Mouse (Mus musculus): ENCODE data around the gene Ern1. TPM values are rescaled to one million over a fixed set of nuclear protein-coding genes. Genes with fewer than 3 reads are reported as not detected.

Gene Ern1
- polyA plus RNA-seq, 1 experiment from 2014 or later, result 5.8 TPM

DNA sequence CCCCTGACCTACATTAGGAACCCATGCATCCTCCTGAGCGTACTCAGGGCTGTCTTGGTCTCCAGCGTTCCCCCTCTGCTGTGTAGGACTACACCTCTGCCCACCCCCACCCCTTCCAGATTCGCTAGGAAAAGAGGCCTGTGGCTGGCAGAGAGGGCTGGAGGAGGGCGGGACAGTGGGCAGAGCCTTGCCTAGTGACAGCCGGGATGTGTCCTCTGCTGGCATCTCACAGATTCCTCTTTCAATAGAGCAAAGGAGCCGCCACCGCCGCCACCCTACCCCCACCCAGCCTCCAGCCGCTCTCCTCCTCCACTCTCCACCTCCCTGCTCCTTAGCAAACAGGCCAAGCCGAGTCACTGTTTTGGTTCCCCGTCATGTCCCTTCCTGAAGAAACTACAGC is 122.9 kb downstream of the Ern1 start:
- ATAC-seq (ENCODE audit: low read depth), result peak; percentile 72
- Histone ChIP-seq H3K4me3 (ENCODE audit: low read length) (no peak overlapping the region), H3K9ac (ENCODE audit: low read length) (peak overlapping the region; percentile 52; the same call in 1 of the 2 replicates), H3K27me3 (ENCODE audit: control insufficient read depth, insufficient read depth, low read depth, low read length) (no peaks in the 10 kb centered on the region), H3K4me2 (ENCODE audit: low read depth, low read length) (peak overlapping the region; percentile 26), H3K9me3 (ENCODE audit: control insufficient read depth, low read length) (no peaks in the 10 kb centered on the region), H3K4me1 (replicated peaks; ENCODE audit: control insufficient read depth, insufficient read depth, low read length) (peaks cover 18% of the 10 kb centered on the region), H3K36me3 (ENCODE audit: control insufficient read depth, insufficient read depth, low read length) (no peaks in the 10 kb centered on the region), H3K27ac (ENCODE audit: low read length) (no peak overlapping the region)
- WGBS, result 6% methylated on average over 11 of the region's 11 CpGs

DNA sequence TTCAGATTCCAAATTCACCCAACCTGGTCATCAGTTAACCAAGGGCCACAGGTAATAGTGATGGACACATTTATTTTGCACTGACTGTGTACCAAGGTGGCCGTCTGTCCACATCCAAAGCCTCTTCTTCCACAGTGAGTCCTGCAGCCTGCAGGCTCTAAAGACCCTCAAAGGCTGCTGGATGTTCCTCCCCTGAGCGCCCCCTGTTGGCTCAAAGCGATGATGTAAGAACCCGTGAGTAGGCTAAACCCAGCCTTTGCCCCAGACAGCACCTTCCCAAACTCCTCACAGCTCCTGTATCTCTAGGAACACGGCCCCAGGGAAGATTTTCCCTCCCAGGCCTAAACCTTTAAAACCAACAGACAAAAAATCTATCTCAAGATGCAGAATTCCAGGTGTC is 128.3 kb downstream of the Ern1 start:
- Histone ChIP-seq H3K36me3 (ENCODE audit: control insufficient read depth, insufficient read depth, low read length) (no peaks in the 10 kb centered on the region), H3K9ac (ENCODE audit: low read length) (no peak overlapping the region), H3K9me3 (ENCODE audit: control insufficient read depth, low read length) (no peaks in the 10 kb centered on the region), H3K4me3 (ENCODE audit: low read length) (no peak overlapping the region), H3K27ac (ENCODE audit: low read length) (no peak overlapping the region), H3K4me2 (ENCODE audit: low read depth, low read length) (no peak overlapping the region), H3K4me1 (replicated peaks; ENCODE audit: control insufficient read depth, insufficient read depth, low read length) (peaks cover 6% of the 10 kb centered on the region), H3K27me3 (ENCODE audit: control insufficient read depth, insufficient read depth, low read depth, low read length) (no peaks in the 10 kb centered on the region)
- no peak for ATAC-seq (ENCODE audit: low read depth)
- 31% methylated on average over 5 of the region's 5 CpGs for WGBS

DNA sequence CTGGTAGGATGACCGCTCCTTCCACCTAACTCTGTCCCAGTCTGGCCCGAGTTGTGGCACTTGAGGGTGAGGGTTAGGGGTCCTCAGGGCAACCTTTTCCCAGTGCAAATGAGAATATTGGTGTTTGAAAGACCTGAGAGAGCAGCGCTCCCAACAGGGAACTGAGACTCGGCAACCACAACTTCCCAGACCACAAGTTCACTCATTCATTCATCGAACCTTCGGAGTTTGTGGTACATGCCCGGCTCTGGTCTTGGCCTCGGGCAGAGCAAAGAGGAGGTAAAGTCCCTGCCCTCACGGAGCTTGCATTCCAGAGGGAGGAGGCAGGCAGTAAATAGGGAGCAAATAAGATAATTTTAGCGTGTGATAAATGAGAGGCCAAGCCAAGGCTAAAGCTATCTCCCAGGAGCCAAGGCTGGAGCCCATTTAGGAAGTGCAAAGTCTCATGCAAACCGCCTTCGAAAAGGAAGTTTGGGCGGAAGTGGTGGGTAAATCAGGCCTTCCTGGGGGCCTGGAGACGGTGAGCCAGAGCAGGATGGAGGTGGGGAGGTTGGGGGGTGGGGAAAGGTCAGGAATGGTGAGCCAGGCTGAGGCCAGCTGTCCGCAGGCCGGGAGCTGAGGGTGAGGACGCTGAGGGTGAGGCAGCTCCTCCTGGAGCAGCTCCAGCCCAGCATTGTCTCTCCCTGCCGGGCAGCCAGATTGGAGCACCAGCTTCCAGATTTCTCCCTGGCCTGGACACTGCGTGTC is 132.1 kb downstream of the Ern1 start:
- H3K9ac ChIP-seq (ENCODE audit: low read length), result 0 out of 2 replicates have a peak overlapping the region, but pooled peaks have one; percentile 14
- no peak overlapping the region for H3K4me3 ChIP-seq (ENCODE audit: low read length)
- 43% methylated on average over 19 of the region's 19 CpGs for WGBS
- ATAC-seq (ENCODE audit: low read depth), result peak; percentile 43; the same call in 1 of the 2 replicates
- no peaks in the 10 kb centered on the region for H3K9me3 ChIP-seq (ENCODE audit: control insufficient read depth, low read length)
- no peaks in the 10 kb centered on the region for H3K36me3 ChIP-seq (ENCODE audit: control insufficient read depth, insufficient read depth, low read length)
- H3K27me3 ChIP-seq (ENCODE audit: control insufficient read depth, insufficient read depth, low read depth, low read length), result no peaks in the 10 kb centered on the region
- H3K27ac ChIP-seq (ENCODE audit: low read length), result no peak overlapping the region
- no peak overlapping the region for H3K4me2 ChIP-seq (ENCODE audit: low read depth, low read length)
- peaks cover 6% of the 10 kb centered on the region for H3K4me1 ChIP-seq (replicated peaks; ENCODE audit: control insufficient read depth, insufficient read depth, low read length)

DNA sequence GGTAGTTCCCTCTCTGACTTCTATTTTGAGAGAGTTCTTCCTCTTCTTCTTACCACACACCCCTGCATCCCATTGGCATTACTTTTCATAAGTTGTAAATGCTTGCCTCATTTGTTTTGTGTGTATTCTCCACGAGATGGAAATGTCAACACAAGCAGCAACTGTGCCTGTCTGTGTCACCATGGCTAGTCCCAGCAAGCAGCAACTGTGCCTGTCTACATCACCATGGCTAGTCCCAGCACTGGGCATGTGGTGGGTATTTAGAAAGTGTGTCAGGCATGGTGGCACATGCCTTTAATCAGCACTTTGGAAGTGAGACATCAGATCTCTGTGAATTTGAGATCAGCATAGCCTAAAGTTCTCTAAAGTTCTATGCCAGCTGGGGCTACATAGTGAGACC is 133.5 kb downstream of the Ern1 start:
- H3K4me3 ChIP-seq (ENCODE audit: low read length), result no peak overlapping the region
- ATAC-seq (ENCODE audit: low read depth), result no peak
- 44% methylated on average over 1 of the region's 1 CpGs for WGBS
- H3K36me3 ChIP-seq (ENCODE audit: control insufficient read depth, insufficient read depth, low read length), result no peaks in the 10 kb centered on the region
- H3K4me2 ChIP-seq (ENCODE audit: low read depth, low read length), result no peak overlapping the region
- peaks cover 6% of the 10 kb centered on the region for H3K4me1 ChIP-seq (replicated peaks; ENCODE audit: control insufficient read depth, insufficient read depth, low read length)
- H3K27ac ChIP-seq (ENCODE audit: low read length), result no peak overlapping the region
- H3K27me3 ChIP-seq (ENCODE audit: control insufficient read depth, insufficient read depth, low read depth, low read length), result no peaks in the 10 kb centered on the region
- H3K9ac ChIP-seq (ENCODE audit: low read length), result no peak overlapping the region
- no peaks in the 10 kb centered on the region for H3K9me3 ChIP-seq (ENCODE audit: control insufficient read depth, low read length)

DNA sequence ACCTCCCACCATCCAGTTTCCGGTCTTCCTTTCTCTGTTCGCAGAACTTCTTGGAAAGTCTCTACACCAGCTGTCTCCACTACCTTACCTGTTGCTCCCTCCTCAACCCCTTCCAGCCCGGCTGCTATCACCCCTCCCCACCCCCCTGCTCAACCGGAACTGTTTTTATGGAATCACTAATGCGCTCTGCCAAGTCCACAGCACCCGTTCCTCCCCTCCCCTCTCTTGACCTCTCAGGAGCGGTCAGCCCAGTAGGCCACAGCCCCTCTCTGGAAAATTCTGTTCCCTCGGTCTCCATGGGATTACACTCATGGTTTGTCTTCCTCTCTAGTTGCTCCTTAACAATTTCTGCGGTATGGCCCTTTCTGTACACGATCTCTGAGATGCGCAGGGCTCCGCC is 134.5 kb downstream of the Ern1 start, which contains the start of gene Scn4a:
Gene Scn4a (minus strand): TSS at position 101 of the 400 bp plus-strand sequence.
- Histone ChIP-seq H3K9ac (ENCODE audit: low read length) (no peak within 1 kb of the TSS), H3K36me3 (ENCODE audit: control insufficient read depth, insufficient read depth, low read length) (no peaks in the 10 kb centered on the region), H3K27me3 (ENCODE audit: control insufficient read depth, insufficient read depth, low read depth, low read length) (no peaks in the 10 kb centered on the region), H3K4me3 (ENCODE audit: low read length) (no peak within 1 kb of the TSS), H3K9me3 (ENCODE audit: control insufficient read depth, low read length) (no peaks in the 10 kb centered on the region), H3K4me1 (replicated peaks; ENCODE audit: control insufficient read depth, insufficient read depth, low read length) (peaks cover 6% of the 10 kb centered on the region), H3K27ac (ENCODE audit: low read length) (no peak within 1 kb of the TSS), H3K4me2 (ENCODE audit: low read depth, low read length) (no peak within 1 kb of the TSS)
- no peak for ATAC-seq (ENCODE audit: low read depth)
- WGBS, result 72% methylated on average over 12 of the region's 12 CpGs

DNA sequence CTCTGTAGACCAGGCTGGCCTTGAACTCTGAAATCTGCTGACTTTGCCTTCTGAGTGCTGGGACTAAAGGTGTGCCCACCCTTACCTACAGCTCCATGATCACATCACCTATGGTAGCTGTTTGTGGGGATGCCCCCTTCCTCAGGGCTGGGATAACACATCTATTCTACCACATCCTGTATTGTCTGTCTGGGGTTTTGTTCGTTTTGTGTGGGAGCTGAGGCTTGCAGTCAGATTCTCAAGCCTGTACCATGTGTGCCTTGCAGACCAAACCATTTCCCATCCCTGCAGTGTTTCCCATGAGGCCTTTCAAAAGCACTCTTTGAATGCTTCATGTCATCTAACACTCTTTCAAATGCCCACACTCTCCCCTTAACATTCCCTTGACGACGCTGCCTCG is 135.7 kb downstream of the Ern1 start:
- H3K9ac ChIP-seq (ENCODE audit: low read length), result no peak overlapping the region
- H3K27me3 ChIP-seq (ENCODE audit: control insufficient read depth, insufficient read depth, low read depth, low read length), result no peaks in the 10 kb centered on the region
- H3K36me3 ChIP-seq (ENCODE audit: control insufficient read depth, insufficient read depth, low read length), result no peaks in the 10 kb centered on the region
- WGBS, result 55% methylated on average over 4 of the region's 4 CpGs
- ATAC-seq (ENCODE audit: low read depth), result no peak
- H3K4me3 ChIP-seq (ENCODE audit: low read length), result no peak overlapping the region
- no peak overlapping the region for H3K27ac ChIP-seq (ENCODE audit: low read length)
- H3K9me3 ChIP-seq (ENCODE audit: control insufficient read depth, low read length), result no peaks in the 10 kb centered on the region
- H3K4me1 ChIP-seq (replicated peaks; ENCODE audit: control insufficient read depth, insufficient read depth, low read length), result peaks cover 6% of the 10 kb centered on the region
- H3K4me2 ChIP-seq (ENCODE audit: low read depth, low read length), result no peak overlapping the region

DNA sequence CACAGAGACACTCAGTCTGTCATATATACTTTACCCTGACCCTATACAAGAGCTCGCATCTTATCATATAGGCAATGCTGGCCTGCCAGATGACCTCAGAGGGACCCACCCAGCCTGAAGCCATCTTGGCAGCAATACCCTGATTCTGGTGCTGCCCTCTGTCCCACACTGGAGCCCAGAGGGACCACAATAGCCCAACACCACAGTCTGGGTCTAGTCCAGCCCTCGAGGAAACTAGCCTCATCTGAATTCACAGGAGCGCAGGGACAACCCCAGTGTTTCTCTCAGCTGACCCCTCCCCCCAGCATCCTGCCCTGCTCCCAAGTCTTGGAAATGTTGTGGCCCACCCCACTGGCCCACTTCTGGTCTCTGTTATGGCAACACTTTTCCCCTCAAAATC is 136.4 kb downstream of the Ern1 start:
- Histone ChIP-seq H3K36me3 (ENCODE audit: control insufficient read depth, insufficient read depth, low read length) (no peaks in the 10 kb centered on the region), H3K9ac (ENCODE audit: low read length) (no peak overlapping the region), H3K4me2 (ENCODE audit: low read depth, low read length) (no peak overlapping the region), H3K9me3 (ENCODE audit: control insufficient read depth, low read length) (no peaks in the 10 kb centered on the region), H3K4me1 (replicated peaks; ENCODE audit: control insufficient read depth, insufficient read depth, low read length) (peaks cover 6% of the 10 kb centered on the region), H3K4me3 (ENCODE audit: low read length) (no peak overlapping the region), H3K27me3 (ENCODE audit: control insufficient read depth, insufficient read depth, low read depth, low read length) (no peaks in the 10 kb centered on the region), H3K27ac (ENCODE audit: low read length) (no peak overlapping the region)
- ATAC-seq (ENCODE audit: low read depth), result no peak
- 46% methylated on average over 3 of the region's 3 CpGs for WGBS

DNA sequence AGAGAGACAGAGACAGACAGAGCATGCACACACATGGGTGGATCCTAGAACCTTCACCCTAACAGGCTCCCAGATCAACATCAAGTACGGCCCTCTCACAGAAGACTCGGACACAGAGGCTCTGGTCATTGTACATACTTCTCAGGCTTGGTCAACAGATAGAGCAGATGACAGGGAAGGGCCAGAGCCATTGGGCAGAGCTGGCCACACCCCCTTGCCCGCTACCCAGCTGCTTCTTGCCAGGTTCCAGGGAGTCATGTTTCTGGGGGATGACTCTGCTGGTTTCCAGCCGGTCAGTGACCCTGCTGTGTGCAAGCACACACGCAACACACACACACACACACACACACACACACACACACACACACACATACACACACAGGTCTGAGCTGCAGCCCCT is 136.8 kb downstream of the Ern1 start:
- H3K27me3 ChIP-seq (ENCODE audit: control insufficient read depth, insufficient read depth, low read depth, low read length), result no peaks in the 10 kb centered on the region
- WGBS, result 47% methylated on average over 5 of the region's 5 CpGs
- no peaks in the 10 kb centered on the region for H3K36me3 ChIP-seq (ENCODE audit: control insufficient read depth, insufficient read depth, low read length)
- no peaks in the 10 kb centered on the region for H3K9me3 ChIP-seq (ENCODE audit: control insufficient read depth, low read length)
- no peak overlapping the region for H3K4me3 ChIP-seq (ENCODE audit: low read length)
- H3K9ac ChIP-seq (ENCODE audit: low read length), result no peak overlapping the region
- H3K4me2 ChIP-seq (ENCODE audit: low read depth, low read length), result no peak overlapping the region
- peaks cover 5% of the 10 kb centered on the region for H3K4me1 ChIP-seq (replicated peaks; ENCODE audit: control insufficient read depth, insufficient read depth, low read length)
- no peak overlapping the region for H3K27ac ChIP-seq (ENCODE audit: low read length)
- no peak for ATAC-seq (ENCODE audit: low read depth)

DNA sequence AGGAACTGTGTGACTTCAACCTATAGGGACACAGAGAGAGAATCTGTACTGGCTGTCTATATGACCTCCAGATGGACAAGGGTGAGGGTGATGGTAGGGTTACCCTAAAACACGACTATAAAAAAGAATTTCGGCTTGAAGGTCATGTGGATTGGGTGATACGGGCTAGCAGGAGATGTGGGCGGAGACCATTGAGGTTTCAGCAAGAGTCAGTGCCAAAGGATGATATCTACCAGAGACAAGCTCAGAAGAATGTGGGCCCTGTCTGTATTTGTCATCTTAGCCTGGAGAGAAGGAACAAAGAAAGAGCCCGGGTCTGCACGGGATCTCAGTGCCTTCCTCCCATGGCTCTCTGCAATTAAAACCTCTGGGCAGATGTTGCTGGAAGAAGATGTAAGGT is 137.9 kb downstream of the Ern1 start:
- Histone ChIP-seq H3K9ac (ENCODE audit: low read length) (no peak overlapping the region), H3K36me3 (ENCODE audit: control insufficient read depth, insufficient read depth, low read length) (no peaks in the 10 kb centered on the region), H3K4me3 (ENCODE audit: low read length) (no peak overlapping the region), H3K27ac (ENCODE audit: low read length) (no peak overlapping the region), H3K27me3 (ENCODE audit: control insufficient read depth, insufficient read depth, low read depth, low read length) (no peaks in the 10 kb centered on the region), H3K9me3 (ENCODE audit: control insufficient read depth, low read length) (no peaks in the 10 kb centered on the region), H3K4me2 (ENCODE audit: low read depth, low read length) (no peak overlapping the region), H3K4me1 (replicated peaks; ENCODE audit: control insufficient read depth, insufficient read depth, low read length) (no peaks in the 10 kb centered on the region; the same call in 1 of the 2 replicates)
- no peak for ATAC-seq (ENCODE audit: low read depth)
- WGBS, result 76% methylated on average over 6 of the region's 6 CpGs

Measured in lung, embryonic 16.5 days (tissue).